Mouse (Mus musculus) kidney, postnatal 25 days (tissue): Measurements from ENCODE around the gene Mettl16.
"Not testable (repeated sequence)": the region's sequence is repeated elsewhere in the genome, so short reads cannot be mapped to it uniquely, and the experiment has no call there.

Source experiments
- DNase-seq, 2 experiments: peaks; one replicate each; pipeline ENCODE4 v3.0.0; 2021; ENCODE audit warnings: mixed read lengths in 2 of 2

Mettl16 gene

DNA sequence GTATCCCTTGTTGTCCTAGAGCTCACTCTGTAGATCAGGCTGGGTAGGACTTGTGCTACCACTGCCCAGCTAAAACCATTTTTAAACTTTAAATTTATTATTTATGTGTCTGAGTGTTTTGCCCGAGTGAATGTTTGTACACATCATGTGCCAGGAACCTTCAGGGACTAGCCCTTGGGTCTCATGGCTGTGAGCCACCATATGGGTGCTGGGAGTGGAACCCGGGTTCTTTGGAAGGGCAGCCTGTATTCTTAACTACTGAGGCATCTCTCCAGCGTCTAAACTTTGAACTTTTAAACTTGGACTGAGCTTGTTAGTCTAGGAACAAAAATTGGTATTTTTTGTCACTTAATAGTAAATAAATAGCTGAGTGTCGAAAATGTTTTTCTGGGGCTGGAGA, 22.2 kb downstream of the Mettl16 start:
- DNase-seq = no peak

DNA sequence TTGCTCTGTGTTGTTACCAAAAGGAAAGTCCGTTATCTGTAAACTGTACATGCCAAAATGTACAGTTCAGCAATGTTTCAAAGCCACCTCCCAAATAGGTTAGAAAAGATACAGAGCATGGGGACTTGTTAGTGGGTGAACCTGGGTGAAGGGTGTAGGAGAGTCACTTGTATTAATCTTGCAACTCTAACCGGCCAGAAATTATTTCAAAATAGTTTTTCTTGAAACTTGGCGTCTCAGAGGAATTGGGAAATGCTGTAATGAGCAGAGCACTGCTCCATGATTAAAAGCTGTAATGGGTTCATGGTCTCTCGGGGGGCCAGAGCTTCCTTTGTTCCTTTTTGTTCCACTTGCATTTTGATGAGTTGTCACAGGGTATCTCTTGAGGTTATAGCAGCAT, 30.0 kb downstream of the Mettl16 start:
- no peak for DNase-seq

DNA sequence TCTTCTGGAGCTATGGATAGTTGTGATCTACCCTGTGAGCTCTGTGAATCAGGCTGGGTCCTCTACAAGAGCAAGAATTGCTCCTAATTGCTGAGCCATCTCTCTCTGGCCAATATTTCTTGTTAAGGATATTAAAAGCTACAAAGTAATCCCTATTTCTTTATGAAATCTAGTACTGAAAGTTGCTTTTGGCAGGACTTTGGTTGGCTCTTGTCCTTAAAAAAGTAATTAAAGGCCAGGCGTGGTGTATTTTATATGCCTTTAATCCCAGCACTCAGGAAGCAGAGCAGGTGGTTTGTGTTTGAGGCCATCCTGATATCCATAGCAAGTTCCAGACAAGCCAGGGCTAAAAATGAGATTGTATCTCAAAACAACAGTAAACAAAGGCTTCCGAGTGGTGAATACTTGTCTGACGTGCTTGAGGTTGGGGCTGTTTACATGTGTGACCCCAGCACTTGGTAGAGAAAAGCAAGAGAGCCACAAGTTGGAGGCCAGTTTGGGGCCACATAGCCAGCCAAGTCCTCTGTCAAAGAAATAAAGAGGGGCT, 33.5 kb downstream of the Mettl16 start:
- DNase-seq = no peak

DNA sequence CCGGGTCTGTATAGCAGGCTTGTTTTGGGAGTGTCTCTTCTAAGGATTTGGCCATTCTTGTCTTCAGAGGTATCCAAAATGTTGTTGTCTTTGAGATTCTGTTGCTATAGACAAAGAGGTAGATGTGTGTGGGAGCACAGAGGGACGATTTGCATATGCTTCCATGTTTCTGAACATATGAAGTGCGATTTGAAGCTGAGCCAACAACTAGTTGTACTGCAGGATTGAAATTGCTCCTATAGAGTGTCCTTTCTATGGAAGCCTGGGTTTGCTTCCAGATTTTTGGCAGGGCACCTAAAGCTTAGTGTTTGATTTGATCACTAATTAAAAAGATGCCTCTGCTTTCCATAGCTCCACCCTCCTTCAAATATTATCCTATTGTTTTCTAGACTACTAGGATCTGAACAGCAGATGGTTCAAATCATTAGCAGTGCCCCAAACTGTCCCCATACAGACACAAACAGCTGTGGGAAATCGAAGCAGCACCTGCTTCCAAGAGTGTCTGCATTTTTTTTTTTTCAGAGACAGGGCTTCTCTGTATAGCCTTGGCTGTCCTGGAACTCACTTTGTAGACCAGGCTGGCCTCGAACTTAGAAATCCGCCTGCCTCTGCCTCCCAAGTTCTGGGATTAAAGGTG, 36.7 kb downstream of the Mettl16 start:
- no peak for DNase-seq

DNA sequence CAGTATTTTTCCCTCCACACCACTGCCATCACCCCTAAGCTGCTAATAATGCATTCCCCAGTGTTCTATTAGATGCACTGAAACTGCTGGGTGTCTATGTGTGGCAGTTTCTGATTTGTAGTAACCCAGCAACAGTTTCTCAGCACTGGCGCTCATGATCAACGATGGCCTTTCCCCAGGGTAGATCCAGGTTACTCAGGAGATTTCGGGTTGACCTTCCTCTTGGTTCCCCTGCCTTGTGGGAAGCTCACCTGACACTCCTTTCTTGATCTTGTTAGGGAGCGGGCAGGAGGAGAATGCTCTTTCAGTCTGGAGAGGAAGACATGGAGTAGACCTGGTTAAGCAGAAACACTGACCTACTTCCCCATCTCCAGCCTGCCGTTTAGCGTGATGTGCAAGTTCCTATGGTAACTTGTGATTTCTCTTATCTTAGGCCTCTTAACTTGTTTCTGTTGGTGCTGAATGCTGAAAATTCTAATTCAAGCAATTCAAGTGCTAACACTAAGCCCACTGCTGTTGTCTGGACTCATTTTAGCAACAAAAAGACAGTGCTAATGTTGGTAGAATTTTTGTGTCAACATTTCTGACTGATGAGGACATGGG, 37.7 kb downstream of the Mettl16 start:
- no peak for DNase-seq

DNA sequence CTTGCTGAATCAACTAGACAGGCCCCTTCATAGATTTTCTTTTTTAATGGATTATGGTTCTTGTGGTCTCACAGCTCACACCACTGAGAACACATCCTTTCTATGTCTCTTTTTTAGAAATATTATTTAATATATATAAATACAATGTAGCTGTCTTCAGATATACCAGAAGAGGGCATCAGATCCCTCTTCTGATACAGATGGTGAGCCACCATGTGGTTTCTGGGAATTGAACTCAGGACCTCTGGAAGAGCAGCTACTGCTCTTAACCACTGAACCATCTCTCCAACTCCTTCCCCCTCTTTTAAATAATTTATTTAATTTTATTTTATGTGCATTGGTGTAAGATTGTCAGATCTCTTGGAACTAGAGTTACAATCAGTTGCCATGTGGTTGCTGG, 39.5 kb downstream of the Mettl16 start:
- no peak for DNase-seq

DNA sequence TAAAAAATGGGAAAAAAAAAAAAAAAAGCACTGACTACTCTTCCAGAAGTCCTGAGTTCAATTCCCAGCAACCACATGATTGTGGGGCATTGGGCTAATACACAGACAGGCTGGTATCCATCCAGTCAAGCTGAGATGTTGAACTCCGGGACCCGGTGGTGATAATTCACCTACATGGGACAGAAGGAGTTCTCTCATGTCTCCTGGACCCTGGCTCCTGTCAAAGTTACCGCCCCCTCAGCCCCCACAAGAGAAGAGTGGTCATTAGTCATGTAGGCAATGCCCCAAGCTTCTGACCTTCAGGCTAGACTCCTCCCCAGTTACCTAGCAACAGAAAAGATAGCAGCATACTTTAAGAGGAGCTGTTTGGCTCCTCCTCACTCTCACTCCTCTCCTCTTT, 40.4 kb downstream of the Mettl16 start:
- DNase-seq = not testable (repeated sequence)

DNA sequence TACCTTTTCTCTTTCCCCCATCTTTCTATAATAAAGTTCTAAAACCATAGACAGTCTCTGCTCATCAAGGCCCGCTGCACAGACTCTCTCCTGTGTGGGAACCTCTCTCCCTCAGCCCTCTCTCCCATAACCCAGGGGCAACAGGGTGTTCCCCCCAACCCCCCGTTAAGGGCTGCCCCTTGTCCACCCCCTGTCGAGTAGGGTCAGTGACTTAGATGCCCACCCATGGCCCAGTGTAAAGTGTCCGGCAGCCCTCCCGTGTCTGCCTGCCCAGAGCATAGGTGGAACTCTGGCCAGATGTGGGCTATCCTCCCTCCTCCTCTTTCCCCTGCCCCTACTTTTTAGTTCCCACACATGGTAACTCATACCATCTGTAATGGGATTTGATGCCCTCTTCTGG, 40.9 kb downstream of the Mettl16 start:
- no peak for DNase-seq

DNA sequence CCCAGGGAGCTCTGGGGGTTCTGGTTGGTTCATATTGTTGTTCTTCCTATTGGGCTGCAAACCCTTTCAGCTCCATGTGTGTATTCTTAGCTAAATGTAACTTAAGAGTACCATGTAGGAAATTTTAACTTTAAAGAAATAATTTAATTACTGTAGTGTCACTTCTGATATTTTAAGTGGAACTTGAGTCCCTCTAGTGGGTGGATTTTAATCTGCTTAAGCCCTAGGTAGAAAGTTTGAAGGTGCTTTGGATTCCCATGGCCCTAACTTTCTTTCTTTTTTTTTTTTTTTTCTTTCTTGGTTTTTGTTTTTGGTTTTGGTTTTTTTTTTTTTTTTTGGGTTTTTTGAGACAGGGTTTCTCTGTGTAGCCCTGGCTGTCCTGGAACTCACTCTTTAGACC, 45.2 kb downstream of the Mettl16 start:
- no peak for DNase-seq

DNA sequence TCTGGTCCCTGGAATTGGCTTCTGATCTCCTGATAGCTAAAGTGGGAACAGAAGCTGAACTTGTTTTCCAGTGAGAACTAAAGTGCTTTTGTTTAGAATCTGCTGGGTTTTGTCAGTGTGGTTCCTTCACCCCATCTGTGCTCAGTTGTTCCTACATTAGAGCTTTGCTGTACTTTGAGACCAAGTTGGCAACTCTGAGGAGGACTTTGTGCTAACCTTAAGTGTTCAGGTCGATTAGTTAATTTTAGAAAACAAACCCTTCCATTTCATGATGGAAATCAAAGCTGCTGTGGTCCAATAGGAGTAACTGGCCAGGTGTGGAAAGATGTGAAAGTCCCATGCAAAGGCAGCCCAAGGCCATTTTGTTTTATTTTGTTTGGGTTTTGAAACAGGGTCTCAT, 50.3 kb downstream of the Mettl16 start:
- no peak for DNase-seq

DNA sequence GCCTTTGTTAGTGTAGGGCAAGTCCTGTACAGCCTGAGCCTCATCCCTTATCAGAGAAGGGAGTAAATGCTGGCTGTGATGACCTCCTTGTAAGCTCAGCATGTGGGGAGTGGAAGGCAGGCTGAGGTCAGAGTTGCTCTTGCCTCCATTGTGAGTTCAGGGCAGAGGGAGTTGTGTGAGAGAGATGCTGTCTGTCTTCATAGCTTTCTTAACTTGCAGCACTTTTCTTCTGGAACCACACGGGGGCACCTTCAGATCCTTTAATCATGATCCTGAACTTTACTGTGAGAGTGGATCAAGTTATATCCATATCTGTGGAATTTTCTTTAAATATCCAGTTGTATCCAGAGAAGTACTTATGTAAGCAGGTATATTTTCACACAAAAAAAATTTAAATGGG, 50.8 kb downstream of the Mettl16 start:
- DNase-seq = peak; percentile 57 to 71

DNA sequence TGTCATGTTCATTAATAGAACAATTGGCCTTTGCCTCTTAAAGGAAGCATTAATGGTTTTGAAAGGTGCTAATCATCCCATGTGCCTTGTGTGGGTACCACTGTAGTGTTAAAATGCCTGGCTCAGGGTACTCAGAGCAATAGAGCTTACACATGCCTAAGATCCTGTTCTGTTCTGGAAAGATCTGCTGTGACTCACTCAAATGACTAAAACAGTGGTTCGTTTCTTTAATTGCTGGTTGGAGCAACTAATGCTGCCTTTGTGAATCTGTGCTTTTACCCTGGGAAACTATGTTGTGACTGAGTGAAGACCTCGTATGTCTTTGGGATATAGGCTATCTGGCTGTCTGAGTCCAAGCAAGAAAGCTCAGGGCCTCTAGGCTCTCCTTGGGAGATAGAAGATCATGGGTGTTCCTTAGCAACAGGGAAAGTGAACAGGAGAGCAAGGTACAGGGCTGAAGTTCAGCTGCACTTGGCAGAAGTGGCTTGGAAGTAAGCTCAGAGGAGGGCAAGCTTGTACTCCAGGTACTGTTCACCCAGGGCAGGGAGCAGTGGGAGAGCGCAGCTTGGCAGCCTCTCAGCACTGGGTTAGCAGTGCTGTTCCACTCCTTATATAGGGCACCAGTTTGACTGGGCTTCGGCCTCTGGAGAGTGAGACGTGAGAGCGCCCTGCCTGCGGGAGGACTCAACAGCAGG, 52.3 kb downstream of the Mettl16 start:
- peak; percentile 73 to 94 for DNase-seq

DNA sequence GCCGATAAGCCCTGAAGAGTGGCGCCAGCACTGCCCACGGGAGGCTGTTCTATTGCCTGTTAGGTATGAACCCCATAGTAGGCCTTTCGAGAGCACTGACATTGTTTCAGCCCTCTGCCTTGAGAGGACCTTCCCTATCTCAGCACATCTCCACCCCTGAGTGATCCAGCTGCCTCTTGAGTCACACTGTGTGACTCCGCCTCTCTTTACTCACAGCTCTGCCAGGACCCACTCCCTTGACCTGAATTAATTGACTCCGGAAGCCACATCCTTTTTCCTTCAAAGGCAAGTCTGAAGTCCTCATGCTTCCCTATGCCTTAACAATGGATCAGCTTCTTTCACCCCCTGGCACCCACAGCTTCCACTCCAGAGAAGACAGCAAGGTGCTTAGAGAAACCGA, 55.5 kb downstream of the Mettl16 start:
- peak in 1 of 2 experiments; percentile 81 for DNase-seq

DNA sequence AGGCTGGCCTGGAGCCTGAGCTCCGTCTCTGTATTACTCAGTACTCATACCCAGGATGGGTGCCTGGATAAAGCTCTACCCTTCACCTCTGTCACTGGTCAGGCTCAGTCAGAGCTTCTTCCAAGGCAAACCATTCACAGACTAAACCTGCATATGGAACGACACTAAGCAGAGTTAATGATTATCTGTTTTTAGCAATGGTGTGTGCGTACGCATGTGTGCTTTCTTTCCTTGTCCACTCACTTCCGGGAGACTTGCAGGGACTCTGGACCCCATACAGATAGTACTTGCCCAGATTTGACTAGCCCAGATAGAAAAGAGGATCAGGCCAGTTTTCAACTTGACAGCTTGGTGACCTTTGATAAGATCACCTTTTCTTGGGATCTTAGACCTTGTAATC, 56.1 kb downstream of the Mettl16 start:
- peak in 1 of 2 experiments; percentile 63 for DNase-seq

DNA sequence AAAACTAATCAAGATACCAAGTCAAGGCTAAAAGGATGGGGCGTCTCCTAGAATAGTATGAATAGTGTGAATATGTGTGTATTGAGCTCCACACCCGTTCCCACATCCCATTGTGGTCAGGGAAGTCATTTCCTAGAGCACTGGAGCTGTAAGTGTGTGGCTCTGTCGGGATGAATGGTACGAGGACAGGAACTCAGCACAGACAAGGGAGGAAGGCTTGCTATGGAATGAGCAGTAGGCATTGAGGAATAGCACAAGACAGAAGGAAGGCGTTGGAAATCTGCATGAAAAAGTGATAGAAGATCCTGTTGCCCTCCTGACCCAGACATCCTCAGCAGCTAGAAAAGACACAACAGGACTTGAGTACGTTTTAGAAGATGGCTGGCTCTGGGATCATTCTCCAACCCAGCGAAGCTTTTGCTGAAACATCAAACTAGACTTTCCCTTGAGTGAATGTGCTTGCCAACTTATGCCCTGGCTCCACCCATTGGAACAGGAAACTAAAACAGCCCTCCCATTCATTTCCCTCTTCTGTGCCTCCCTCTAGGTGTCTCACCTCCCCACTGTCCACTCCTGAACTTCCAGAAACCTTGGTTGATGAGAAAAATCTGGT, 57.3 kb downstream of the Mettl16 start:
- peak in 1 of 2 experiments; percentile 41 for DNase-seq

DNA sequence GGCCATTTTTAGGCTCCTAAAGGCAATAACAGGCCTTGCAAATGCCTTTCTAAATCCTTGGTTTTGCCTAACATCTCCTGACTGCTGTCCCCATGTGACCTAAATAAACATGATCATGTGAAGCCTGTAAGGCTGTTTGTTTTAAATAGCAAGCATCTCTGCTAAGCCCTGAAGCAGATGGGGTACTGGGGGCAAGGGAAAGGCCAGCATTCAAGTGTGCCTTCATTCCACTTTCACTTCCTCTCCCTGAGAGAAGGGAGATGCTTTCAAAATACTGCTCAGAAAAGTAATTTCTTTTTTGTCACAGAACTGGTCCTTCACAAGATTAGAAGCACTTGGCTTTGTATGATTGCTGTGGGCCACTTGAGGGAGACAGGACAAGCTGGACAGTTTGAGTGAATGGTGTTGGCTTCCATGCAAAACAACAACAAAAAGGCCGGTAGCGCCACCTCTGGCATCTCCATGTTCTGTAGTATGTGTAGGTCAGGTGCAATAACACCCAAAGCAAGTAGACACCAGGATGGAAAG, 57.8 kb downstream of the Mettl16 start:
- peak in 1 of 2 experiments; percentile 39 for DNase-seq

DNA sequence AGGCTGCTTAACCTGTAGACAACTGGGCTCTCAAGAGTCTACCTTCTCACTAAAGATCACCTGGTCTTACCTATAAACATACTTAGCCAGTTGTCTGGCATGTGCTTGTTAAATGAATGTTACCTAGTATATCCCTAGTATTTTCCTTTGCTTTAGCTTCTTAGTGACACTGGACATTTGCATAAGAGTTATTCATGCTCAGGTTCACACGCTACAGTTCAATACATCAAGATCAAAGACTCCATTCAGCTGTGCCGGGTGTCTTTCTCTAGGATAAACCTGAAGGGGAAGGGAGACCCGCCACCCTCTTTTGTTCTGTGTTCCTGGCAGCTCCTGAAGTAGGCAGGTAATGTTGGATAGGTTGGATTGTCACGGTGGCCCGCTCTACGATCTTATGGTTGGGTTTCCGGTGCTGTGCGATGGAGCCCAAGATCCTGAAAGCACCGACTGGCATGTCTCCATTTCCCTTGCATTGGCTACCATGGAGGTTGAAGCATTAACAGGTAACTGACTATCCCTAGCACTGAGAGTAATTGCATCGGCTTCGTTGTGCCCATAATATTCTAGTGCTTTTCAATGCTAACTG, 58.4 kb downstream of the Mettl16 start:
- DNase-seq = no peak

DNA sequence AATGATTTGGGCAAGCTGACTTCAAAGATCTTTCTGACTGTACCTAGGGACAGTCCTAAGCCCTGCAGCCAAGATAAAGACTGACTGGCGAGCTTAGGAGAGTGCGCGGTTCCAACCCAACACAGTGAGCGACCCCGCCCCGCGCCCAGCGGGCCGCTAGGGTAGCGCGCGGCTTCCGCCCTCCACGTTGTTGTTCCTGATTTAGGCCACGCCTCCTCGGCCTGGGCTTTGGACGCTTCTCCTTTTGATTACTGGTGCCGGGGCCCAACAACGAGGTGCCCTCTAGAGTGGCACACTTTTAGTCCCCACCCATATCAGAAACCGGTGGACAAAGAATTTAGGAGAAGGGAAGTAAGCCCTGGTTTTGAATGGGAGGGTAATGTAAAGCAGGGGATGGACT, 59.2 kb downstream of the Mettl16 start:
- peak; percentile 88 to 94 for DNase-seq

DNA sequence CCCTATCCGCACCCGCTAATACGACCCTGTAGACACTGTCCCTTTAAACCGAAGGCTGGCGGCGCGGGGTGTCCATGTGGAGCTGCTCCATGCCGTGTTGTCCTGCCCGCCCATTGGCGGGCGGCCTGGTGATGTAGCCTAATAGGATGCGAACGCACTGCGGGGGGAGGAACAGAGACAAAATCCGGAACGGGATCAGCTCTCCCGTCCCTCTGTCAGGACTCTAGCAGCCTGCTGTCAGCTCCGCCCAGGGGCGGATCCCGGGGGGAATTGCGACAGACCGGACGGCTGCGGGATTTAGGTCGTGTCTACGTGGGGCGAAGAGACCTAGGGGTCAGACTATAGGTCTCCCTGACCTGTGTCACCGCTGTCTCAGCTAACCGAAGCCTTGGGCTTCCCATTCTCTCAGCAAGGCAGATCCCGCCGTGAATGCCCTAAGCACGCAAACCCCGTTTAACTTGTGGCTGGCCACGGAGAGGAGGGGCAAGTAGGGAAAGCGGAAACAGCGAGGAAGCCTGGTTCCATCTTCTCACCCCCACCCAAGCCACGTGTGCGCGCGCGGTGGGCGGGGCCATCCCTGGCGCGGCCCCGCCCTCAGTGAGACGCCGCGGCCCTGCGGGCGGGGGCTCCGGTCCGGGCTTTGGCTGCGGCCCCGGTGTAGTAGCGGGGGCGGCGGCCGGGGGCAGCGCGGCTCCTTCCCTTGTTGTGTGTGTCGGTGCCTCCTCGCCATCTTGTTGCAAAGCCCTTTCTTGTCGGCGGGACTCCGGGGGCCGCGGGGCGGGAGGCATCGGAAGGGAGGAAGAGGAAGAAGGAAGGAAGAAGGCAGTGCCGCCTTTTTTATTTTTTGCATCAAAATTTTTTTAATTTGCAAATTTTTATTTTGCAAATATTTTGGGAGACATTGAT, 59.9 kb downstream of the Mettl16 start, which contains the start of gene Mnt:
Mnt (plus strand) TSS at position 665 of the 906 bp plus-strand sequence.
- DNase-seq = peak; percentile 99 to 100

DNA sequence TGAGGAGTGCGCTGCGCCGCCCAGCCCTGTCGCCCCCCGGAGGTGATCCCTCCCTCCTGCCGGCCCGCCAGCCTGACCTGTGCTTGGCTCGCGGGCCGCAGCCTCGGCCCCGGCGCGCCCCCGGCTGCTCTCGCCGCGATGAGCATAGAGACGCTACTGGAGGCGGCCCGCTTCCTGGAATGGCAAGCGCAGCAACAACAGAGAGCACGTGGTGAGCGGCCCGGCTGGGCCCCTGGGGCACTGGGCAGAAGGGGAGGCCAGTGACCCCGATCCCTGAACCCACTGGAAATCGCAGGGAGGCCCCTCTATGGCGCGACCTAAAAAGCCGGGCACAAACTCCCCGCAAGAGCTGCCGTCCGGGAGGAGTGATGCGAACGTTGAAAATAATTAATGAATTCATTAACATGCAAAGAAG, 60.6 kb downstream of the Mettl16 start:
- peak; percentile 60 to 89 for DNase-seq

DNA sequence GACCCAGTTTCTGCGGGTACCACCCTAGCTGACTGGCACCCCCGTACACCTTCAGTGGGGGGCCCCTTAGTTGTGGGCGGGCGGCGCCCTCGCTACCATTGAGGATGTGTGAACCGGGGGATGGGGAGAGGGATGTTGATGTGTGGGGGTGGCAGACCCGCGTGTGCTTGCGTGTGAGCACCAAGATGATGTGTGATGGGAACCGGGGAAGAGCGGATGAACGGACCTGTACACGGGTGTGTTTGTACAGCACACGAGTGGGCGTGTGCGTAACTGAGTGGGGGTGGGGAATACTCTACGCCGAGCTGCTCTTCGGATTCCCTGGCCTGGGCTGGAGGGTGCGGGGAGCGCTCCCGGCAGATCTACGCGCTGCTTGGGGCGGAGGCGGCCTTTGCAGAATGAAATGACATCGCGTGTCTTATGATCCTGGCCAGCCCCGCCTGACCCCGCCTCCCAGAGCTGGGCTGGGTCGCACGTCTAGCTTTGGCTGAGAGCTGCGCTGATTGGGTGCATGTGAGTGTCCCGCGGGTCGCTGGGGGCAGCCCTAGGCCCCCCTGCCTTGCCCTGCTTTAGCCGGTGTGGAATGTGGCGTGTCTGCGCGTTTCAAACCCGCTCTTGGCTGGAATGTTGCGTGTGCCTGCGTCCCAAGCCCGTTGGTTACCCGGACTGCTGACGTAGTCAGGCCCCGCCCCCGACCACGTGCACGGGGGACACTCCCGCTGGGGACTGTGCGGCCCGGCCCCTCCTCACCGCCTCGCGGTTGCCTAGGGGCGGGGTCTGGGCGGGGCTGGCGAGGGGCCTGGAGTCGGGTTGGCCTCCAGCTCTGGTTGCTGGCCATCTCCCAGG, 61.2 kb downstream of the Mettl16 start:
- DNase-seq = peak; percentile 99 to 100
